Mouse (Mus musculus): ENCODE measurements at regions not wholly inside any gene's neighbourhood (a gene's known extent, or its start where the extent isn't known, plus 50 kb on each side); places are given as distances from the start of the nearest gene placed in this dataset.

GRCm38 (mm10) chr2:64850656-64851055, 174.1 kb downstream of the Grb14 start:
- TF ChIP-seq CTCF (IDR thresholded peaks at IDR 0.05 in 2 of 3, conservative IDR thresholded peaks at IDR 0.05 in 1 of 3; ENCODE audit: control insufficient read depth in 1 of 3, insufficient read depth in 1 of 3, low read depth in 2 of 3, low read length in 3 of 3, poor library complexity in 1 of 3, severe bottlenecking in 1 of 3) = no peak
- no peak for TF ChIP-seq CHD2 (IDR thresholded peaks at IDR 0.05; ENCODE audit: low read length)
